Mouse (Mus musculus) forebrain, embryonic 10.5 days (tissue): ENCODE results near the gene 4930579G24Rik. TPM values are rescaled to one million over a fixed set of nuclear protein-coding genes. Genes with fewer than 3 reads are reported as not detected.

Experiments
- DNase-seq: peaks from one replicate; pipeline ENCODE4 v3.0.0-alpha.2; 2017; ENCODE audit warnings: low spot score; ENCODE audit errors: extremely low spot score
- H3K27ac ChIP-seq: fragments of 300-500 bp; sonication (generic); 2 replicates; pipeline ENCODE4 v1.5.1; 2016; ENCODE audit warnings: mild to moderate bottlenecking
- H3K27me3 ChIP-seq: fragments of 300-500 bp; sonication (generic); 2 replicates; pipeline ENCODE4 v1.6.1; 2016; ENCODE audit warnings: mild to moderate bottlenecking; ENCODE audit not compliant: poor library complexity, severe bottlenecking
- H3K36me3 ChIP-seq: fragments of 300-500 bp; sonication (generic); replicated peaks from 2 replicates; pipeline ENCODE4 v1.6.1; 2016; ENCODE audit warnings: mild to moderate bottlenecking, moderate library complexity
- H3K4me1 ChIP-seq: fragments of 300-500 bp; sonication (generic); 2 replicates; pipeline ENCODE4 v1.6.1; 2016
- H3K4me3 ChIP-seq: fragments of 300-500 bp; sonication (generic); 2 replicates; pipeline ENCODE4 v1.5.1; 2016; ENCODE audit warnings: mild to moderate bottlenecking, moderate library complexity
- H3K9me3 ChIP-seq: fragments of 300-500 bp; sonication (generic); 2 replicates; pipeline ENCODE4 v1.6.1; 2016; ENCODE audit warnings: mild to moderate bottlenecking, moderate library complexity
- WGBS: fragments of 180-500 bp; shearing (Covaris S2); methylation state at CpG from one replicate; pipeline ENCODE4 v1.1.7; 2016; 5-methylcytosine and 5-hydroxymethylcytosine counted together
- polyA plus RNA-seq: library from polyadenylated mRNA; unstranded; fragments of >200 nt; fragmentation: Nextera tagmentation; extraction: Ambion mirVana; gene quantifications from 2 replicates; pipeline ENCODE4 v1.2.1, GENCODE M21; 2016

4930579G24Rik gene
- polyA plus RNA-seq, 1 experiment from 2014 or later: 23.6 TPM

DNA sequence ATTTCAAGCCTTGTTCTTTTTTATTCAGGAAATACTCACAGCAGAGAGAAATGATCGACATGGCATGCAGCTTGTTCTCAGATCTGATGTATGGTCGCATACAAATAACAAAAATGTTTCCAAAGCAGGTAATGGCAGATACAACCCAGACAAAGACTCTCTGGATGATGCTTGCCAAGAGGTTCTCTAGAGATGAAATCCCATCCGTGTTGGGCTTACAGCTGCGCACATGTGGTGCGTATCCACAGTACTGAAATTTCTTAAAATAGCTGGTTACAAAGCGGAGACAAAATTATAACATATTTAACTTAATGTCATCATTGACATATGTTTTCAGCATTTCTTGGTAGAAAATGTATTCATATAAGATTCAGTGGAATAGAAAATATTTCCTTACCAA, 23.2 kb downstream of the 4930579G24Rik start:
- Histone ChIP-seq H3K27me3 (no peaks in the 10 kb centered on the region), H3K9me3 (no peaks in the 10 kb centered on the region), H3K36me3 (no peaks in the 10 kb centered on the region), H3K4me1 (no peaks in the 10 kb centered on the region), H3K27ac (no peak overlapping the region), H3K4me3 (no peak overlapping the region)
- no peak for DNase-seq
- 91% methylated on average over 6 of the region's 6 CpGs for WGBS

DNA sequence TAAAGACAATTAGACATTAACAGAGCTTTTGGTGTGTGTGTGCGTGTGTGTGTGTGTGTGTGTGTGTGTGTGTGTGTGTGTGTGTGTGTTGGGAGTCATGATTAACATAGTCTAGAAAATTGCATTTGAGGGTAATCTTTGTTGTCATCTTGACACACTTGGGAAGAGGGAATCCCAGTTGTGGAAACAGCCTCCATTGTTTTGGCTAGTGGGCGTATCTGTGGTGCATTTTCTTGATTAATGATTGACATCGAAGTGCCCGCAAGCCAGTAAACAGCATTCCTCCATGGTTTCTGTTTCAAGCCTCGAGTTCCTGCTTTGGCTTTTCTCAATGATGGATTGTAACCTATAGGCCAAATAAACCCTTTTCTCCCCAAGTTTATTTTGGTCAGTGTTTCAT, 27.8 kb downstream of the 4930579G24Rik start:
- Histone ChIP-seq H3K36me3 (no peaks in the 10 kb centered on the region), H3K4me1 (no peaks in the 10 kb centered on the region), H3K27me3 (no peaks in the 10 kb centered on the region), H3K27ac (no peak overlapping the region), H3K9me3 (no peaks in the 10 kb centered on the region), H3K4me3 (no peak overlapping the region)
- DNase-seq: no peak
- 85% methylated on average over 5 of the region's 5 CpGs for WGBS

DNA sequence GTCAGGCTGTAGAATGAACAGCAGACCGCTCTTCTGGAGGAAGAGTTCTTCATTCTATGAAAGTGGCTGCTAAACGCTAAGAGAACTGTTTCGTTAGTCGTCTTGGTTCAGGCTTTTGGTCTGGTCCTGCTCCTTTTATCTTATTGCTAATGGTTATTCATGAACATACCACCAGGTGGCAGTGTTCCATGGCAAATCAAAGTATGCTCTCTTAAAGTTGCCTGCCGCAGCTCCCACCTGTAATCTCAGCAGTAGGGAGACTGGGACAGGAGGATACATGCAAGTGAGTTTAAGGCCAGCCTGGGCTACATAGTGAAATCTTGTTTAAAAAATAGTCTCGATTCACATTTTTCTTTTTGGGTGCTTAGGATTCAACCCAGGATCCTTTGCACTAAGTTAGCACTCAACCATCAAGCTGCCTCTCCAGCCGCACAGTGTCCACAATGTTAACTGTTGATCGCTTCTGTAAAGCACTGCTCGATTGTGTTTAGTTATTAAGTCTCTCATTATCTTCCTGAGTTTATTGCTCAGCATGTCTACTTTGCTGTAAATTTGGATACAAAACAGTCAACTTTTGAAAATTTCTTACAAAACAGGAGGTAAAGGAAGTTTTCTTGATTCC, 36.0 kb downstream of the 4930579G24Rik start:
- Histone ChIP-seq H3K4me1 (no peaks in the 10 kb centered on the region), H3K36me3 (no peaks in the 10 kb centered on the region), H3K9me3 (no peaks in the 10 kb centered on the region), H3K27ac (no peak overlapping the region), H3K27me3 (peaks cover 4% of the 10 kb centered on the region; the same call in 1 of the 2 replicates), H3K4me3 (no peak overlapping the region)
- 50% methylated on average over 9 of the region's 9 CpGs for WGBS
- peak; percentile 57 for DNase-seq

DNA sequence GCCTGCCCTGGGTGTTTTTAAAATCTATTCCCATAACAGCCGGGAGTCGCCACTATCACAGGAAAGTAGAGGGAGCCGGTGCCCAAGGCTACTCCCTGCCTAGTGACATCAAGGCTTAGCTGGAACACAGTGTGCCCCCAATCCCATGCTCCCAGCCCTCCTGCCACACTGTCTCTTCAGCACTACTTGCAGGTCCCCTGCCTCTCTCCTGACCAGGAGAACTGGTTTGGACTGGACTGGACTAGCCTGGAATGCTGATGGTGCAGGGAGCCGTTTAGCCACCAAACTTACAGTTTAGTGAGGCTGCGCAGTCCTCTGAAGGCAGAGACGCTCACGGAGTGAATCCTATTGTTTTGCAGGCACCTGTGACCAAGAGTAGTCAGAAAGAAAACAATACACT, 41.7 kb downstream of the 4930579G24Rik start:
- DNase-seq: no peak
- no peaks in the 10 kb centered on the region for H3K36me3 ChIP-seq
- WGBS: 83% methylated on average over 7 of the region's 7 CpGs
- no peak overlapping the region for H3K4me3 ChIP-seq
- no peaks in the 10 kb centered on the region for H3K4me1 ChIP-seq
- no peaks in the 10 kb centered on the region for H3K9me3 ChIP-seq
- H3K27ac ChIP-seq: no peak overlapping the region
- no peaks in the 10 kb centered on the region for H3K27me3 ChIP-seq

DNA sequence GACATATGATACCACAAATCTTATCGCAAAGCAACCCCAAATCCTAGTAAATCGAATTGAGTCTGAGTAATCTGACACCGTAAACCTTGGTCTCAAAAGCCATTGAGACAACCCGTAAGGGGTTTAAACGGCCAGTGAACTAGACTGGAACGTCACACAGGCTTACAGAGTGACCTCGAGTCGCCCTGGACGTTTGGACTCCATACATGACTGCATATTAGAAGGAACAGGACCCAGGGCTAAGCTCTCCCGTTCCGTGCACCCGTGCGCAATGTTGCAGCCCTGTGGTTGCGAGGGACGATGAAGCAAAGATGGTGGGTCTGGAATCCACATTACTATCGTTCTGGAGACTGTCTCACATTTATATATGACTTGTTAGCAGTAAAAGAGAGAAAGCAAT, 43.3 kb downstream of the 4930579G24Rik start:
- Histone ChIP-seq H3K27ac (no peak overlapping the region), H3K36me3 (no peaks in the 10 kb centered on the region), H3K9me3 (no peaks in the 10 kb centered on the region), H3K27me3 (no peaks in the 10 kb centered on the region), H3K4me3 (no peak overlapping the region), H3K4me1 (no peaks in the 10 kb centered on the region)
- 84% methylated on average over 16 of the region's 16 CpGs for WGBS
- DNase-seq: no peak

DNA sequence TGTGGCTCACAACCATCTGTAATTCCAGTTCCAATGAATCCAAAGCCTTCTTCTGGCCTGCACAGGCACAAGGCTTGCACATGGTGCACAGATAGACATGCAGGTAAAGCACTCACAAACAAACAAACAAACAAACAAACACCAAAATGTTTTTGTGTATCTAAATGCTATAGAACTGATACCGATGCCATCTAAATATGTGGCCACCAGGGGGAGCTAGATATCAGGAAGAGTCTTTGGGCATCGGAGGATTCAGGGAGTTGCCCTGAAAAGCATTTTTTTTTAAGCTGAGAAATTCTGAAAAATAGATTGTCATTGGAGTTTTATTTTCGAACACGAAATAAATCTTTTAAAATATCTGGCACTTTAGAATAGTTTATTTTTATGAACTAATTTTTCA, 44.2 kb downstream of the 4930579G24Rik start:
- Histone ChIP-seq H3K27me3 (no peaks in the 10 kb centered on the region), H3K4me3 (no peak overlapping the region), H3K9me3 (no peaks in the 10 kb centered on the region), H3K4me1 (no peaks in the 10 kb centered on the region), H3K27ac (no peak overlapping the region), H3K36me3 (no peaks in the 10 kb centered on the region)
- peak; percentile 33 for DNase-seq
- WGBS: 23% methylated on average over 4 of the region's 4 CpGs

DNA sequence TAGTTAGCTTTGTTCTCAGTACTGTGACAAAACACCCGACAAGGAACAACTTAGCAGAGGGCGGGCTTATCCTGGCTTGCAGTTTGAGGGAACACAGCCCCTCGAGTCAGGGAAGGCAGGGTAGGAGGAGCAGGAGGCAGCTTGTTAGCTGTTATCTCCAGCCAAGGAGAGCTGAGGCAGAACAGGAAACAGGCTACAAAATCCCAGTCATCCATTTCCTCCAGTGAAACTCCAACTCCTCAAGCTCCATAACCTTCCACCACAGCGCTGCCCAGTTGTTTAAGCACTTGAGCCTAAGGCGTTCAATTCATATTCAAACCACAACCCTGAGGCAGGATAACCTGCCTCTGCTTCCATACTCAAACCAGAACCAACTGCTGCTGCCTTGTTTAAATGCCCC, 45.8 kb downstream of the 4930579G24Rik start:
- Histone ChIP-seq H3K4me1 (no peaks in the 10 kb centered on the region), H3K27ac (no peak overlapping the region)
- WGBS: 88% methylated on average over 5 of the region's 5 CpGs

DNA sequence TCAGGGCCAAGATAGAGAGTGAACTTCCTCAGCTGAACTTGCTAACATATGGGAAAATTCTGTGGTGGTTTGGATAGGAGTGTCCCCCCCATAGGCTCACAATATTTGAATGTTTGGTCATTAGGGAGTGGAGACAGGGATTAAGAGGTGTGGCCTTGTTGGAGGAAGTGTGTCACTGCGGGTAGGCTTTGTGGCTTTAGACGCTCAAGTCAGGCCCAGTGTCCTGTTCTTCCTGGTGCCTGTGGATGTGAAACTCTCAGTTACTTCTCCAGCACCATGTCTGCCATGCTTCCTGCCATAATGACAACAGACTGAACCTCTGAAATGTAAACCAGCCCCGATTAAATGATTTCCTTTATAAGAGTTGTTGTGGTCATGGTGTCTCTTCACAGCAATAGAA, 47.5 kb downstream of the 4930579G24Rik start:
- Histone ChIP-seq H3K36me3 (no peaks in the 10 kb centered on the region), H3K27me3 (no peaks in the 10 kb centered on the region), H3K4me1 (no peaks in the 10 kb centered on the region), H3K4me3 (no peak overlapping the region), H3K27ac (no peak overlapping the region), H3K9me3 (no peaks in the 10 kb centered on the region)
- DNase-seq: no peak
- WGBS: 88% methylated on average over 3 of the region's 3 CpGs

More for the DNA sequence above, 45.8 kb downstream of the 4930579G24Rik start:
- Histone ChIP-seq H3K36me3 (no peaks in the 10 kb centered on the region), H3K4me3 (no peak overlapping the region), H3K27me3 (no peaks in the 10 kb centered on the region), H3K9me3 (no peaks in the 10 kb centered on the region)
- no peak for DNase-seq

Other genes with a start within 250 kb of the 4930579G24Rik start
- 5.6 and 6.5 TPM in 2 replicates for gene Fnip2, start 61.3 kb upstream of the 4930579G24Rik start, polyA plus RNA-seq
- gene Ppid, start 37.7 kb upstream of the 4930579G24Rik start, polyA plus RNA-seq: 241 and 245 TPM in 2 replicates
- 41.1 and 43.8 TPM in 2 replicates for gene Etfdh, start 421 bp downstream of the 4930579G24Rik start, polyA plus RNA-seq
- not detected in 2 replicates for gene Rxfp1, start 108.8 kb downstream of the 4930579G24Rik start, polyA plus RNA-seq
- 3.7 and 4.1 TPM in 2 replicates for gene Tmem144, start 223.7 kb downstream of the 4930579G24Rik start, polyA plus RNA-seq